Mouse (Mus musculus) ES-Bruce4 (cell line): Measurements from ENCODE around the gene Klrb1.

Experiments used
- CTCF ChIP-seq: IDR thresholded peaks from one replicate; pipeline ENCODE4 v1.8.1; 2011; ENCODE audit warnings: low read depth, low read length
- POLR2A ChIP-seq: IDR thresholded peaks from one replicate; pipeline ENCODE4 v1.8.1; 2011; ENCODE audit warnings: low read length; ENCODE audit not compliant: insufficient read depth

DNA sequence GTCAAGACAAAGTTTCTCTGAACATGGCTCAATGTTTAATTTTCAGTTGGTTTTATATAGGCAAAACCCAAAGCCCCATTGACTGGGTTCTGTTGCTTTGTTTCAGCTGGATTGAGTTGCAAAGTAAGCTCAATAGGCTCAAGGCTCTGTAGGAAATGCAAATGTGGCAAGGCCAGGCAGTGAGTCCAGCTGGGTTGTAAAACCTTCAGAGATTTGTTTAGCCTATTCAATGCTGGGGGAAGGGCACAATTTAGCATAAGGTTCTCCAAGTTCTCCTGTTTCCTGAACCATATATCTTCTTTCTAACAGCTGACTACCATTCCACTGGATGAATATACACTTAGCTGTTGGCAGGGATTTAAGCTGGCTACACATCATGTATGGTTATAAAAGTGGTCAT, 12.0 kb upstream of the Klrb1 start:
- TF ChIP-seq CTCF (no peak), POLR2A (no peak)
